Mouse (Mus musculus): Measurements from ENCODE around the gene Astn2. TPM values are rescaled to one million over a fixed set of nuclear protein-coding genes. Genes with fewer than 3 reads are reported as not detected.

Astn2 gene
- total RNA-seq, 4 experiments from 2014 or later, result 35.3 to 42.9 (median 39.7) TPM

- no peak for DNase-seq (ENCODE audit: low spot score in 2 of 2)
These were observed 1062.6 kb downstream of the Astn2 start for GRCm38 (mm10) chr4:65341766-65342165.

- DNase-seq (ENCODE audit: low spot score in 2 of 2), result no peak
These were observed 1070.7 kb downstream of the Astn2 start for GRCm38 (mm10) chr4:65333718-65334117.
